Mouse (Mus musculus): ENCODE measurements around the gene Olfr1366. TPM values are rescaled to one million over a fixed set of nuclear protein-coding genes. Genes with fewer than 3 reads are reported as not detected.

Olfr1366 gene
- polyA plus RNA-seq (2017; shearing (Covaris generic)), result not detected

DNA sequence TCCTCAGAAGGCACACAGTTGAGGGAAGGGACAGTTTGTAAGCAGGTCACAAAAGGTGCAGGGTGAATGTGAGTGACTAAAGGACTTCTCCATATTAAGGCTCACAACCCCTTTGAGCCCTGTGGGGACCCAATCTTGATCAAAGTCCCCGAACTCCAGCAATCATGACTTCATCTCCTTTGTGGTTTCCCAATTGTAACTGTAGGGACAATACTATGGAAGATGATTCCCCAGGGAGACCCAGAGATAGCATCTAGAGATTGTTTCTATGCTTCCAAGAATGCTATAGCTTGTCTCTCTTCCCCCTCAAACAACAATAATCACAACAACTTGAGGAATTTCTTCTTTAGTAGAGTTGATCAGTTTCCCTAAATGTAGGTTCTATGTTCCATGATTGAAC lies at the start of gene Olfr1366:
Gene Olfr1366, minus strand, starts transcription at position 101 of the 400 bp plus-strand sequence.

DNA sequence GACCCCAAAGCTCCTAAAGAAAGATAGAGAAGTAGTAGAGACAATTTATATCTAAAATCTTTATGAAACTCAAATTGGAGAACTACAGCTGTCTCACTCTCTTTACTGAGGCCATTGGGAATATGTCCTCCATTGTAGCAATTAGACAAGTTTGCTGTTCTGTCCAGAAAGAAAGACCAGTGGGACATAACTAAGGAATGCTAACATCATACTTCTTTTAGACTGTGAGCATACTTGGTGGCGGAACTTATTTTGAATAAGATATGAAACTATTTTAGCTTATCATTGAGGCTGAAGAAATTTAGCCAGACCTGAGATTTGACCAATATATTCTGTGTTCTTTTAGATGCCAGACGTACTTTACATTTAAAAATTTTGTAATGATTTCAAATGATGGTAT lies 39.1 kb upstream of the Olfr1366 start, which contains the start of gene Olfr1364:
Gene Olfr1364, minus strand, starts transcription at position 101 of the 400 bp plus-strand sequence.

DNA sequence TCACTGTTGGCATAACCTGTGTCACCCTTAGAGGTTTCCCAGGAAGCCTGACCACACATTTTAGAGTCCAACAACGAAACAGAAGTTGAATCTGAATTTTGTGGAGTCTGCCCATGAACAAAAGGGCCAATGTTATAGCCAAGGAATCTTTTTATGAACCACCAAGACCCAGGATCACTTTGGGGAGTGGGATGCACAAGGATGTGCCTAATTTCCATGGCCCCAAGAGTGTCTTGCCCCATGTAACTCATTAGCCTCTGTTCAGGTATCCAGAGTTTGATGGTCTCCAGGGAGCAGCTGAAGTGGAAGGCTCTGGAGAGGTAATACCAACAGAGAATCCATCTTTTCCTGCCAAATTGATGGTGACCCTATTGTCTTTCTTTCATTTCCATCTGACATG lies 17.2 kb upstream of the Olfr1366 start, which contains the start of gene Olfr1535:
Gene Olfr1535, minus strand, starts transcription at position 101 of the 400 bp plus-strand sequence.

DNA sequence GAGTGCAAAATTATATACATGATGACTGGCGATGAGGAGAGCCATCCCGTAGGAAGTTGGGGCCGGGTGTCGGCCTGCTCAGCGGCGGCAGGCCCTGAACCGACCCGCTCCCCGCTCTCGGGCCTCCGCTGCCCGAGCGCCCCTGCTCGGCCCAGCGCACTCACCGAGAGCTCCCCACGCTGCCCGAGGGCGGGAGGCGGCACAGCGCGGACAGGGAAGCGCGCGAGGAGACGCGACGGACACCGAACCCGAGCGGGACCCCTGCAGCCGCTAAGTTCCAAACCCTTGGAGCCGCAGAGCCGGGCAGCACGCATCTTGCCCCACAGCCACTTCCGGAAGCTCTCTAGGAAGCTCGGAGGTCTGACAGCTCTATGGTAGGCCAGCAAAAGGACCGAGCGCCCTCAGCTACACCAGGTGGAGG lies 11.8 kb downstream of the Olfr1366 start, which contains the start of gene Zkscan8:
Gene Zkscan8, minus strand, starts transcription at position 340 of the 421 bp plus-strand sequence.

DNA sequence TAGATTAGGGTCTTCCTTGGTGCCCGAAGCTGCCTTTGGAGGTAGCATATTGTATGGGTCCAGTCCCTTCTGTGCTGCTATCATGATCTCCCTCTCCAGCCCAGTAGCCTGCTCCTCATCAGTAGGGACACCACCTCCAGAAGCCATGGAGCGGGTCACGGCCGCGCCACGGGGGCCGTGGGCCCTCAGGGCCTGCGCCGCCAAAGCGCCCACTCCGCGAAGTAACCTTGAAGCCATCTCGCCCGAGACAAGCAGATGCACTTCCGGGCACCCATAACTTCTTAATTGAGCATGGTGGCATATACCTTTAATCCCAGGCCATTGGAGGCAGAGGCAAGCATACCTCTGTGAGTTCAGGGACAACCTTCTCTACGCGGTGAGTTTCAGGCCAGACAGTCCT lies 41.4 kb downstream of the Olfr1366 start, which contains the start of gene Gm11273:
Gene Gm11273, minus strand, starts transcription at position 237 of the 400 bp plus-strand sequence.

DNA sequence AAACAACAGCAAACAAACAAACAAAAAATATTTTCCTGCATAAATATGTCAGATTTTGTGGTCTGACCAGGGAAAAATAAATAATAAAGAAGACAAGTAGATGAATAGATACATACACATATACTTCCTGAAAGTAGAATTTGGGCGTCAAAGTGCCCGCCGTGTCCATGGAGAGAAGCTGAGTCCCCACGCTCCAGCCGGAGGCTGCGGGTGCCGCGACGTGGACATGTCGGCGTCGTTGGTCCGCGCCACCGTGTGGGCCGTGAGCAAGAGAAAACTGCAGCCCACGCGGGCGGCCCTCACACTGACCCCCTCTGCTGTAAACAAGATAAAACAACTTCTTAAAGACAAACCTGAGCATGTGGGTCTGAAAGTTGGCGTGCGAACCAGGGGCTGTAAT lies 47.5 kb downstream of the Olfr1366 start, which contains the start of gene AK157302:
Gene AK157302, plus strand, starts transcription at position 144 of the 400 bp plus-strand sequence.

Other genes with a start within 250 kb of the Olfr1366 start
- gene Gpx6, start 230.7 kb downstream of the Olfr1366 start, polyA plus RNA-seq (2017; shearing (Covaris generic)), result under 1 TPM in 1 of 2 experiments, not detected in 1; 0.31 TPM
- not detected for gene Olfr1367, start 195.9 kb downstream of the Olfr1366 start, polyA plus RNA-seq (2017; shearing (Covaris generic))
- 10 to 100 TPM in 1 of 2 experiments, 1 to 10 TPM in 1; 8.2 to 10.4 TPM for gene Zscan12, start 180.0 kb downstream of the Olfr1366 start, polyA plus RNA-seq (2017; shearing (Covaris generic))
- 10 to 100 TPM; 44.2 to 52.5 TPM for gene Zkscan3, start 140.1 kb downstream of the Olfr1366 start, polyA plus RNA-seq (2017; shearing (Covaris generic))
- under 1 TPM; 0.37 to 0.53 TPM for gene Pgbd1, start 101.8 kb downstream of the Olfr1366 start, polyA plus RNA-seq (2017; shearing (Covaris generic))
- 1 to 10 TPM; 4.8 to 5.5 TPM for gene Zscan26, start 89.1 kb downstream of the Olfr1366 start, polyA plus RNA-seq (2017; shearing (Covaris generic))
- gene Nkapl, start 74.3 kb downstream of the Olfr1366 start, polyA plus RNA-seq (2017; shearing (Covaris generic)), result not detected
- not detected for gene Zkscan4, start 63.9 kb downstream of the Olfr1366 start, polyA plus RNA-seq (2017; shearing (Covaris generic))
- not detected for gene Gm10065, start 63.4 kb downstream of the Olfr1366 start, polyA plus RNA-seq (2017; shearing (Covaris generic))
- under 1 TPM; 0.18 TPM for gene AK157302, start 47.6 kb downstream of the Olfr1366 start, polyA plus RNA-seq (2017; shearing (Covaris generic))
- 10 to 100 TPM; 17.3 to 21.5 TPM for gene Gm11273, start 41.4 kb downstream of the Olfr1366 start, polyA plus RNA-seq (2017; shearing (Covaris generic))
- 1 to 10 TPM; 3.9 to 5.7 TPM for gene Zkscan8, start 11.7 kb downstream of the Olfr1366 start, polyA plus RNA-seq (2017; shearing (Covaris generic))
- under 1 TPM; 0.08 to 0.29 TPM for gene Olfr1535, start 17.1 kb upstream of the Olfr1366 start, polyA plus RNA-seq (2017; shearing (Covaris generic))
- not detected for gene Olfr1364, start 39.0 kb upstream of the Olfr1366 start, polyA plus RNA-seq (2017; shearing (Covaris generic))
- not detected for gene Olfr1362, start 71.2 kb upstream of the Olfr1366 start, polyA plus RNA-seq (2017; shearing (Covaris generic))
- gene Olfr11, start 99.7 kb upstream of the Olfr1366 start, polyA plus RNA-seq (2017; shearing (Covaris generic)), result not detected
- gene Olfr1361, start 120.6 kb upstream of the Olfr1366 start, polyA plus RNA-seq (2017; shearing (Covaris generic)), result not detected
- under 1 TPM in 1 of 2 experiments, not detected in 1; 0.09 TPM for gene Olfr1360, start 134.6 kb upstream of the Olfr1366 start, polyA plus RNA-seq (2017; shearing (Covaris generic))
- not detected for gene Olfr1359, start 155.3 kb upstream of the Olfr1366 start, polyA plus RNA-seq (2017; shearing (Covaris generic))
- under 1 TPM; 0.64 to 0.91 TPM for gene Hist1h2bl, start 173.3 kb upstream of the Olfr1366 start, polyA plus RNA-seq (2017; shearing (Covaris generic))
- 10 to 100 TPM in 1 of 2 experiments, 1 to 10 TPM in 1; 8.5 to 16.3 TPM for gene Hist1h2ai, start 173.6 kb upstream of the Olfr1366 start, polyA plus RNA-seq (2017; shearing (Covaris generic))
- 1 to 10 TPM; 3.5 to 6.8 TPM for gene Hist1h3h, start 174.9 kb upstream of the Olfr1366 start, polyA plus RNA-seq (2017; shearing (Covaris generic))
- 1 to 10 TPM; 1.4 to 2.6 TPM for gene Hist1h2bm, start 179.2 kb upstream of the Olfr1366 start, polyA plus RNA-seq (2017; shearing (Covaris generic))
- gene Hist1h4j, start 192.3 kb upstream of the Olfr1366 start, polyA plus RNA-seq (2017; shearing (Covaris generic)), result 1 to 10 TPM in 1 of 2 experiments, not detected in 1; 1.2 TPM
- gene Hist1h4k, start 207.7 kb upstream of the Olfr1366 start, polyA plus RNA-seq (2017; shearing (Covaris generic)), result 10 to 100 TPM; 14.4 to 26.1 TPM
- 1 to 10 TPM; 5.2 to 7.9 TPM for gene Hist1h2ak, start 211.0 kb upstream of the Olfr1366 start, polyA plus RNA-seq (2017; shearing (Covaris generic))
- 1 to 10 TPM in 1 of 2 experiments, not detected in 1; 3.5 TPM for gene Hist1h2bn, start 211.3 kb upstream of the Olfr1366 start, polyA plus RNA-seq (2017; shearing (Covaris generic))
- gene Hist1h1b, start 237.8 kb upstream of the Olfr1366 start, polyA plus RNA-seq (2017; shearing (Covaris generic)), result 10 to 100 TPM; 12.2 to 12.7 TPM
- gene Hist1h3i, start 240.6 kb upstream of the Olfr1366 start, polyA plus RNA-seq (2017; shearing (Covaris generic)), result 1 to 10 TPM; 1.3 to 2.5 TPM
- gene Hist1h2an, start 244.4 kb upstream of the Olfr1366 start, polyA plus RNA-seq (2017; shearing (Covaris generic)), result 10 to 100 TPM in 1 of 2 experiments, 1 to 10 TPM in 1; 1.0 to 13.1 TPM
- gene Hist1h2bp, start 244.7 kb upstream of the Olfr1366 start, polyA plus RNA-seq (2017; shearing (Covaris generic)), result 1 to 10 TPM in 1 of 2 experiments, not detected in 1; 1.5 TPM